Mouse (Mus musculus): ENCODE results near the gene Plcxd2. TPM values are rescaled to one million over a fixed set of nuclear protein-coding genes. Genes with fewer than 3 reads are reported as not detected.

Gene Plcxd2
- polyA plus RNA-seq, 1 experiment from 2014 or later: 8.1 TPM

DNA sequence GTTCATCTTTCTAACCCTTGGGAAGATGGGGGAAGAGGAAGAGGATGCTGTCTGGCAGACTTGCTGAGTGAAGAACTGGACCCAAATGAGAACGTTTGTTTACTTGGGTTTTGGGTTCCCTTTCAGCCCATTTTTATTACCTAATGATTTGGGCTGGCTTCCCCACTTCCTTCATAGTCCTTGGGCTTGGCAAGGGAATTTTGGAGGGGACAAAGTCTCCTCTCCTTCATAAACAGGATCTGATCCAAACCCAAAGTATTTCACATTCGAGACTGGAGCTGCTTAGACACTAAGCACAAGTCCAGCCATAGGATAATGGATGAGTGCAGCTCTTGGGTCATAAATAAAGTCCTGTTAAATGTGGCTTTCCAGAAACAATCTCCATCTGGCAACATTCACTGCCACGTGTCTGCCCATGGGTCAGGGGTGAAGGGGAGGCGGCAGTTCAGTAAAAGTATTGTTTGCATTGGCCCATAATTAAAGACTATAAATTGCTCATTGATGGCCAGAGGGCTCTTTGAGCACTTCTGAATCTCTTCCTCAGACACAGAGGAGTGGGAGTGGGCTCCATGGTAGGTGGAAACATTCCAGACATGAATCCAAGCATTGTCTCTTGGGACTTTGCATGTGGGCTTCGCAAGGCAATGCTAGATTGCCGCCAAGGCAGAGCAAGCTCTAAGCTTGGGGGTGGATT is 86.1 kb downstream of the Plcxd2 start:
- Histone ChIP-seq H3K27ac (ENCODE audit: low read depth, low read length) (no peak overlapping the region), H3K9me3 (ENCODE audit: control insufficient read depth, low read length) (no peaks in the 10 kb centered on the region), H3K4me2 (ENCODE audit: low read depth, low read length, severe bottlenecking) (no peak overlapping the region), H3K4me3 (ENCODE audit: low read depth, low read length) (no peak overlapping the region), H3K36me3 (ENCODE audit: control insufficient read depth, insufficient read depth, low read length) (no peaks in the 10 kb centered on the region), H3K4me1 (replicated peaks; ENCODE audit: control insufficient read depth, insufficient read depth, low read length) (no peaks in the 10 kb centered on the region), H3K27me3 (ENCODE audit: control insufficient read depth, insufficient read depth, low read length) (no peaks in the 10 kb centered on the region), H3K9ac (ENCODE audit: low read length) (no peak overlapping the region)
- ATAC-seq (replicated peaks; ENCODE audit: low FRiP score) (no peak), DNase-seq (ENCODE audit: low spot score) (no peak)
- WGBS: 86% methylated on average over 6 of the region's 6 CpGs

DNA sequence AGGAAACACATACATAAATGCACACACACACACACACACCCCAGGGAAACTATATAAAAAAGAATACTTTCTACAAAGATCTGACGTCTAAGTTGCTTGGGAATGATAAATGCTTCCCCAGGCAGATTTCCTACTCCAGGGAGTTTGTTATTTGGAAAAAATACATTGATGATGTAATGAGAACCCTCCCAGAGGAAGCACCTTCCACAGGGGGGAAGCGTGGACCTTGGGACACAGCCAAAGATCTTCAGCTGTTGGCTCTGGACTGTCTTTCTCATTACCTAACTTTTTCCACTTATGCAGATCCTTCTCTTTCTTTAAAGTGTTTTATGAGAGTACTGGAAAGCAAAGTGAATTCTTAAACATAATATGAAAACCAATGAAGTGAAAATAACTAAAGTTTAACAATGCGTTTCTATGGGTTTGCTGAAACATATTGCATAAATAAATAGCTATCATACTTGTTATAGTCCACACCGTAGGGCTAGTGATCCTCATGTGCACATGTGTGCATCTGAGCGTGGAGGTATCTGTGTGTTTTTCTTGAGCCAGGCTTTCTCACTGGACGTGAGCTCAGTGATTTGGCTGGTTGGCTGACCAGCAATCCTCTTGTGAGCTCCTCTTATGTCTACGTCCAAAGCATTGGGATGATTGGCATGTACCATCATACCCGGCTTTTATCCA is 87.3 kb downstream of the Plcxd2 start:
- H3K27me3 ChIP-seq (ENCODE audit: control insufficient read depth, insufficient read depth, low read length): no peaks in the 10 kb centered on the region
- no peak overlapping the region for H3K4me3 ChIP-seq (ENCODE audit: low read depth, low read length)
- ATAC-seq (replicated peaks; ENCODE audit: low FRiP score) (no peak), DNase-seq (ENCODE audit: low spot score) (no peak)
- no peaks in the 10 kb centered on the region for H3K4me1 ChIP-seq (replicated peaks; ENCODE audit: control insufficient read depth, insufficient read depth, low read length)
- H3K4me2 ChIP-seq (ENCODE audit: low read depth, low read length, severe bottlenecking): no peak overlapping the region
- H3K36me3 ChIP-seq (ENCODE audit: control insufficient read depth, insufficient read depth, low read length): no peaks in the 10 kb centered on the region
- WGBS: 81% methylated on average over 8 of the region's 8 CpGs
- no peak overlapping the region for H3K9ac ChIP-seq (ENCODE audit: low read length)
- H3K27ac ChIP-seq (ENCODE audit: low read depth, low read length): no peak overlapping the region
- H3K9me3 ChIP-seq (ENCODE audit: control insufficient read depth, low read length): no peaks in the 10 kb centered on the region

DNA sequence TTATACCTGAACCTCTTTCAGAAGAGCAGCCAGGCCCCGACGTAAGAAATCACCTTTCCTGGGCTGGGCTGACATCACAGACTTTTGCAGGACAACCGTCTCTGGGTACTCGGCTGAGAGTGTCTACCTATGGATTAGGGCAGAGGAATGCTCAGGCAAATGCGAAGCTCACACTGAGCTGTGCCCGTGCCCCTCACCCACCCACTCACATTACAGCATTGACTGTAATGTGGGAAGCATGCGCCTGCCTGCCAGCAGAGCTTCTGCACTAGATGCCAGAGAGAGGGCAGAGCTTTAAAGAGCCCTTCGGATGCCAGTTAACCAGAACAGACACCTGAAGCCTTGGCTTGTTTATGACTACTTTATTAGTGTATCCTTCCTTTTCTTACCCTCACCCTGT is 90.4 kb downstream of the Plcxd2 start:
- no peaks in the 10 kb centered on the region for H3K9me3 ChIP-seq (ENCODE audit: control insufficient read depth, low read length)
- WGBS: 84% methylated on average over 8 of the region's 8 CpGs
- ATAC-seq (replicated peaks; ENCODE audit: low FRiP score) (no peak), DNase-seq (ENCODE audit: low spot score) (no peak)
- H3K36me3 ChIP-seq (ENCODE audit: control insufficient read depth, insufficient read depth, low read length): no peaks in the 10 kb centered on the region
- no peak overlapping the region for H3K27ac ChIP-seq (ENCODE audit: low read depth, low read length)
- no peaks in the 10 kb centered on the region for H3K27me3 ChIP-seq (ENCODE audit: control insufficient read depth, insufficient read depth, low read length)
- H3K4me3 ChIP-seq (ENCODE audit: low read depth, low read length): no peak overlapping the region
- H3K4me2 ChIP-seq (ENCODE audit: low read depth, low read length, severe bottlenecking): no peak overlapping the region
- no peaks in the 10 kb centered on the region for H3K4me1 ChIP-seq (replicated peaks; ENCODE audit: control insufficient read depth, insufficient read depth, low read length)
- no peak overlapping the region for H3K9ac ChIP-seq (ENCODE audit: low read length)

Other genes starting within 250 kb of the Plcxd2 start
- 29.0 and 31.5 TPM in 2 replicates for gene Phldb2, start 56.6 kb downstream of the Plcxd2 start, polyA plus RNA-seq (2014; fragmentation: Nextera tagmentation; extraction: Ambion mirVana)
- gene Cd96, start 110.0 kb upstream of the Plcxd2 start, polyA plus RNA-seq (2014; fragmentation: Nextera tagmentation; extraction: Ambion mirVana): not detected in 2 replicates
- gene Gm4737, start 144.9 kb upstream of the Plcxd2 start, polyA plus RNA-seq (2014; fragmentation: Nextera tagmentation; extraction: Ambion mirVana): 3.7 and 4.7 TPM in 2 replicates